10 mouse cellular contexts compared by ENCODE assay signal in genomic region chr6:52161336-52162092, GRCm38 (mm10). TPM values are rescaled to one million over a fixed set of nuclear protein-coding genes. Genes with fewer than 3 reads are reported as not detected.
A peak's percentile ranks its signal among the peaks of the same experiment; 100 is the strongest.
DNase-seq lines count a peak whose midpoint lies in the region; ATAC-seq and TF ChIP-seq lines count a peak whose summit lies in the region.
"Had no signal": no experiment of that assay in that cellular context is flagged by ENCODE, and none has a peak within 500 bp of the region (broad histone marks: within the 10 kb centered on the region; RNA-seq: fewer than 3 reads in every experiment).

No protein-coding gene starts in this region.

- peaks cover 18% of the 10 kb centered on the region for H3K79me3 ChIP-seq in C2C12 (ENCODE audit: low read depth)

- H3K36me3 ChIP-seq in heart, embryonic 13.5 days: no peaks in the 10 kb centered on the region
- peaks cover 19% of the 10 kb centered on the region for H3K36me3 ChIP-seq in C2C12 (ENCODE audit: control insufficient read depth, insufficient read depth)
- no peaks in the 10 kb centered on the region for H3K36me3 ChIP-seq in embryonic facial prominence, embryonic 14.5 days (ENCODE audit: control insufficient read depth, insufficient read depth, low read length)
- H3K36me3 ChIP-seq in limb, embryonic 13.5 days: no peaks in the 10 kb centered on the region

- TF ChIP-seq CTCF in C2C12 (IDR thresholded peaks at IDR 0.05; ENCODE audit: control insufficient read depth, insufficient read depth, insufficient read length): no peak
- no peak for TF ChIP-seq CTCF in cerebellum, adult 2 months (IDR thresholded peaks at IDR 0.05; ENCODE audit: borderline replicate concordance, insufficient read depth, low read depth, low read length)

- peaks cover 99% of the 10 kb centered on the region for H3K27me3 ChIP-seq in heart, embryonic 13.5 days (replicated peaks)
- H3K27me3 ChIP-seq in C2C12 (ENCODE audit: control insufficient read depth, insufficient read depth, insufficient read length): no peaks in the 10 kb centered on the region
- H3K27me3 ChIP-seq in embryonic facial prominence, embryonic 14.5 days (replicated peaks; ENCODE audit: control insufficient read depth, insufficient read depth, low read length): peaks cover 98% of the 10 kb centered on the region
- H3K27me3 ChIP-seq in limb, embryonic 13.5 days: peaks cover 87% of the 10 kb centered on the region
- peaks cover 24% of the 10 kb centered on the region; the same call in 1 of the 2 replicates for H3K27me3 ChIP-seq in cerebellum, adult 2 months (ENCODE audit: control insufficient read depth, insufficient read depth, low read length)

- H3K4me2 ChIP-seq in heart, embryonic 13.5 days: peak overlapping the region; percentile 98
- H3K4me2 ChIP-seq in embryonic facial prominence, embryonic 14.5 days (ENCODE audit: low read depth, low read length): peak overlapping the region; percentile 99; the same call in 1 of the 2 replicates
- peak overlapping the region; percentile 100 for H3K4me2 ChIP-seq in limb, embryonic 13.5 days (replicated peaks)

- H3K4me3 ChIP-seq in heart, embryonic 13.5 days: peak overlapping the region; percentile 73
- no peak overlapping the region for H3K4me3 ChIP-seq in C2C12 (ENCODE audit: insufficient read depth, poor library complexity, severe bottlenecking)
- H3K4me3 ChIP-seq in embryonic facial prominence, embryonic 14.5 days (ENCODE audit: low read depth, low read length): peak overlapping the region; percentile 62; the same call in 1 of the 2 replicates
- H3K4me3 ChIP-seq in limb, embryonic 13.5 days: peak overlapping the region; percentile 72
- H3K4me3 ChIP-seq in cerebellum, adult 2 months (replicated peaks; ENCODE audit: insufficient read depth, low read depth, low read length): no peak overlapping the region

- H3K27ac ChIP-seq in heart, embryonic 13.5 days (replicated peaks): peak overlapping the region; percentile 84; the same call in 1 of the 2 replicates
- H3K27ac ChIP-seq in embryonic facial prominence, embryonic 14.5 days (replicated peaks; ENCODE audit: low read depth, low read length): peak overlapping the region; percentile 67; the same call in 1 of the 2 replicates
- no peak overlapping the region for H3K27ac ChIP-seq in limb, embryonic 13.5 days
- no peak overlapping the region for H3K27ac ChIP-seq in cerebellum, adult 2 months (ENCODE audit: insufficient read depth, low read length)

- no peak overlapping the region; the same call in 1 of the 2 replicates for H3K9ac ChIP-seq in heart, embryonic 13.5 days
- peak overlapping the region; percentile 53; the same call in 1 of the 2 replicates for H3K9ac ChIP-seq in embryonic facial prominence, embryonic 14.5 days (ENCODE audit: low read depth, low read length)
- no peak overlapping the region for H3K9ac ChIP-seq in limb, embryonic 13.5 days

- WGBS in heart, embryonic 13.5 days: 24% methylated on average over 8 of the region's 8 CpGs
- WGBS in embryonic facial prominence, embryonic 14.5 days: 2% methylated on average over 8 of the region's 8 CpGs
- 23% methylated on average over 8 of the region's 8 CpGs for WGBS in limb, embryonic 13.5 days
- WGBS in cerebellum, adult 2 months: 6% methylated on average over 8 of the region's 8 CpGs

- DNase-seq in heart, postnatal 4 days: no peak
- no peak for DNase-seq in embryonic facial prominence, embryonic 14.5 days (ENCODE audit: low spot score)
- DNase-seq in testis, postnatal 10 days (ENCODE audit: low spot score): no peak
- no peak for DNase-seq in cerebellum, adult 2 months
- DNase-seq in right cerebral cortex, adult 2 months (ENCODE audit: low spot score in 2 of 2): no peak
- DNase-seq: gastrocnemius, postnatal 14 days; thymus, adult 18-20 months had no signal

- no peak for TF ChIP-seq POLR2A in cerebellum, adult 2 months (IDR thresholded peaks at IDR 0.05; ENCODE audit: borderline replicate concordance, insufficient read depth, low read length)

- peak overlapping the region; percentile 40 for H3ac ChIP-seq in C2C12 (ENCODE audit: control insufficient read depth, insufficient read length, low read depth)

- ATAC-seq in heart, embryonic 13.5 days (ENCODE audit: extremely low read depth, insufficient number of reproducible peaks, low FRiP score, low TSS enrichment): no peak
- ATAC-seq in embryonic facial prominence, embryonic 14.5 days (ENCODE audit: low read depth): no peak
- ATAC-seq in limb, embryonic 13.5 days (ENCODE audit: low FRiP score, low read depth): no peak

- H3K9me3 ChIP-seq in heart, embryonic 13.5 days: no peaks in the 10 kb centered on the region
- H3K9me3 ChIP-seq in embryonic facial prominence, embryonic 14.5 days (ENCODE audit: control insufficient read depth, low read length): no peaks in the 10 kb centered on the region
- no peaks in the 10 kb centered on the region for H3K9me3 ChIP-seq in limb, embryonic 13.5 days

- peaks cover 30% of the 10 kb centered on the region for H3K4me1 ChIP-seq in heart, embryonic 13.5 days
- peaks cover 7% of the 10 kb centered on the region; the same call in 1 of the 2 replicates for H3K4me1 ChIP-seq in embryonic facial prominence, embryonic 14.5 days (ENCODE audit: control insufficient read depth, insufficient read depth, low read length)
- H3K4me1 ChIP-seq in limb, embryonic 13.5 days: peaks cover 67% of the 10 kb centered on the region
- H3K4me1 ChIP-seq in cerebellum, adult 2 months (ENCODE audit: control insufficient read depth, insufficient read depth, low read length): no peaks in the 10 kb centered on the region; the same call in 1 of the 2 replicates

- peaks cover 42% of the 10 kb centered on the region for H3K79me2 ChIP-seq in C2C12 (ENCODE audit: control insufficient read depth, insufficient read depth)

TF ChIP-seq in C2C12, 6 proteins besides CTCF, POLR2A, EP300 and RAD21:
- TF ChIP-seq MAX (IDR thresholded peaks at IDR 0.05): no peak
- no peak for TF ChIP-seq MYOD1 (IDR thresholded peaks at IDR 0.05; ENCODE audit: control insufficient read depth, insufficient read length, low read depth)
- TF ChIP-seq FOSL1 (IDR thresholded peaks at IDR 0.05; ENCODE audit: insufficient read depth, low read length, poor library complexity, severe bottlenecking): no peak
- no peak for TF ChIP-seq MYOG (IDR thresholded peaks at IDR 0.05; ENCODE audit: control insufficient read depth, extremely low read depth, insufficient read length)
- TF ChIP-seq USF1 (IDR thresholded peaks at IDR 0.05; ENCODE audit: low read depth): no peak
- no peak for TF ChIP-seq CEBPB (IDR thresholded peaks at IDR 0.05; ENCODE audit: low read depth)

RNA-seq across cellular contexts. Expression of gene Hoxa2, which starts 3.1 kb away (rescaled TPM):
- polyA plus RNA-seq in heart, embryonic 13.5 days (2015; fragmentation: Nextera tagmentation; extraction: Ambion mirVana): 1.5 and 2.5 TPM in 2 replicates
- total RNA-seq in heart, postnatal 4 days (2021): under 1 TPM; 0.60 to 0.68 TPM
- 0.16 TPM for polyA plus RNA-seq in C2C12 (2012; fragmentation: generic; extraction: Trizol)
- 7.2 and 11.1 TPM in 2 replicates for polyA plus RNA-seq in embryonic facial prominence, embryonic 14.5 days (2014; fragmentation: Nextera tagmentation; extraction: Ambion mirVana)
- polyA plus RNA-seq in limb, embryonic 13.5 days (2015; fragmentation: Nextera tagmentation; extraction: Ambion mirVana): 1.5 and 2.5 TPM in 2 replicates
- polyA plus RNA-seq in cerebellum, adult 2 months (2012; rRNA removed): 1.8 and 2.8 TPM in 2 replicates

RNA-seq across cellular contexts. Expression of gene Hoxa1, which starts 3.4 kb away (rescaled TPM):
- polyA plus RNA-seq in heart, embryonic 13.5 days (2015; fragmentation: Nextera tagmentation; extraction: Ambion mirVana): 0.97 and 1.6 TPM in 2 replicates
- under 1 TPM; 0.19 to 0.23 TPM for total RNA-seq in heart, postnatal 4 days (2021)
- 0.96 TPM for polyA plus RNA-seq in C2C12 (2012; fragmentation: generic; extraction: Trizol)
- 1.4 and 1.7 TPM in 2 replicates for polyA plus RNA-seq in embryonic facial prominence, embryonic 14.5 days (2014; fragmentation: Nextera tagmentation; extraction: Ambion mirVana)
- 1.1 and 1.5 TPM in 2 replicates for polyA plus RNA-seq in limb, embryonic 13.5 days (2015; fragmentation: Nextera tagmentation; extraction: Ambion mirVana)
- 0.65 and 0.80 TPM in 2 replicates for polyA plus RNA-seq in cerebellum, adult 2 months (2012; rRNA removed)

RNA-seq across cellular contexts. Expression of gene 5730596B20Rik, which starts 15.8 kb away (rescaled TPM):
- 0.15 and 0.33 TPM in 2 replicates for polyA plus RNA-seq in heart, embryonic 13.5 days (2015; fragmentation: Nextera tagmentation; extraction: Ambion mirVana)
- total RNA-seq in heart, postnatal 4 days (2021): under 1 TPM; 0.20 to 0.29 TPM
- 0.07 TPM for polyA plus RNA-seq in C2C12 (2012; fragmentation: generic; extraction: Trizol)
- 0.10 and 0.46 TPM in 2 replicates for polyA plus RNA-seq in embryonic facial prominence, embryonic 14.5 days (2014; fragmentation: Nextera tagmentation; extraction: Ambion mirVana)
- polyA plus RNA-seq in limb, embryonic 13.5 days (2015; fragmentation: Nextera tagmentation; extraction: Ambion mirVana): 0.66 and 0.71 TPM in 2 replicates
- polyA plus RNA-seq in cerebellum, adult 2 months (2012; rRNA removed): 0.16 and 0.18 TPM in 2 replicates

RNA-seq across cellular contexts. Expression of gene Hoxa4, which starts 30.0 kb away (rescaled TPM):
- polyA plus RNA-seq in heart, embryonic 13.5 days (2015; fragmentation: Nextera tagmentation; extraction: Ambion mirVana): 0.71 and 0.74 TPM in 2 replicates
- under 1 TPM; 0.71 to 0.86 TPM for total RNA-seq in heart, postnatal 4 days (2021)
- 0.74 TPM for polyA plus RNA-seq in C2C12 (2012; fragmentation: generic; extraction: Trizol)
- polyA plus RNA-seq in embryonic facial prominence, embryonic 14.5 days (2014; fragmentation: Nextera tagmentation; extraction: Ambion mirVana): 1.1 and 1.6 TPM in 2 replicates
- 0.52 and 0.96 TPM in 2 replicates for polyA plus RNA-seq in limb, embryonic 13.5 days (2015; fragmentation: Nextera tagmentation; extraction: Ambion mirVana)
- 4.1 and 5.1 TPM in 2 replicates for polyA plus RNA-seq in cerebellum, adult 2 months (2012; rRNA removed)

RNA-seq across cellular contexts. Expression of gene Hoxa5, which starts 42.9 kb away (rescaled TPM):
- 3.6 and 5.9 TPM in 2 replicates for polyA plus RNA-seq in heart, embryonic 13.5 days (2015; fragmentation: Nextera tagmentation; extraction: Ambion mirVana)
- 1 to 10 TPM; 1.3 to 1.5 TPM for total RNA-seq in heart, postnatal 4 days (2021)
- 1.5 TPM for polyA plus RNA-seq in C2C12 (2012; fragmentation: generic; extraction: Trizol)
- polyA plus RNA-seq in embryonic facial prominence, embryonic 14.5 days (2014; fragmentation: Nextera tagmentation; extraction: Ambion mirVana): 2.4 and 3.3 TPM in 2 replicates
- polyA plus RNA-seq in limb, embryonic 13.5 days (2015; fragmentation: Nextera tagmentation; extraction: Ambion mirVana): 4.8 and 5.3 TPM in 2 replicates
- polyA plus RNA-seq in cerebellum, adult 2 months (2012; rRNA removed): 4.6 and 6.0 TPM in 2 replicates

Comparison
In these comparisons a context has a peak if more than half of its experiments do, and no peak if none do; other contexts are left out.
1. H3K27ac ChIP-seq: peak in heart, embryonic 13.5 days (single experiment) and embryonic facial prominence, embryonic 14.5 days (single experiment); none in limb, embryonic 13.5 days (single experiment) and cerebellum, adult 2 months (single experiment).
2. H3K4me3 ChIP-seq: peak in heart, embryonic 13.5 days (single experiment), embryonic facial prominence, embryonic 14.5 days (single experiment) and limb, embryonic 13.5 days (single experiment); none in C2C12 (single experiment) and cerebellum, adult 2 months (single experiment).
3. Peak in every context shown above with its lines, with median percentiles within 50 percentile points of each other: H3K4me2 ChIP-seq.